ENCODE assay signal across 14 mouse cellular contexts in genomic region chr1:171613962-171614361, GRCm38 (mm10). TPM values are rescaled to one million over a fixed set of nuclear protein-coding genes. Genes with fewer than 3 reads are reported as not detected.
A peak's percentile ranks its signal among the peaks of the same experiment; 100 is the strongest.
DNase-seq lines count a peak whose midpoint lies in the region; ATAC-seq and TF ChIP-seq lines count a peak whose summit lies in the region.
"Had no signal": no experiment of that assay in that cellular context is flagged by ENCODE, and none has a peak within 500 bp of the region (broad histone marks: within the 10 kb centered on the region; RNA-seq: fewer than 3 reads in every experiment).

No protein-coding gene starts in this region.

- 0 out of 4 replicates have a peak, but pooled peaks have one; percentile 42 to 47 for ATAC-seq in hematopoietic stem cell, adult 5-6 weeks (replicated peaks in 1 of 2; ENCODE audit: insufficient read depth in 1 of 2, low FRiP score in 2 of 2, low TSS enrichment in 1 of 2, low read depth in 1 of 2, poor library complexity in 2 of 2, severe bottlenecking in 2 of 2)
- ATAC-seq in erythroid progenitor cell, adult 5-6 weeks (replicated peaks; ENCODE audit: low FRiP score, poor library complexity, severe bottlenecking), result no peak
- ATAC-seq: forebrain, postnatal 0 days had no signal

- no peaks in the 10 kb centered on the region for H3K36me3 ChIP-seq in kidney, adult 2 months (ENCODE audit: control insufficient read depth, insufficient read depth, low read length)
- no peaks in the 10 kb centered on the region for H3K36me3 ChIP-seq in CH12.LX (replicated peaks in 1 of 2; ENCODE audit: control insufficient read depth in 1 of 2, insufficient read depth in 1 of 2, low read length in 1 of 2)
- H3K36me3 ChIP-seq: lung, embryonic 15.5 days; neural tube, embryonic 13.5 days had no signal

- H3K4me3 ChIP-seq in kidney, adult 2 months (ENCODE audit: insufficient read depth, low read depth, low read length), result no peak overlapping the region
- H3K4me3 ChIP-seq in CH12.LX (replicated peaks in 1 of 3; ENCODE audit: low read depth in 2 of 3, low read length in 2 of 3, poor library complexity in 1 of 3), result no peak overlapping the region
- H3K4me3 ChIP-seq: lung, embryonic 15.5 days; neural tube, embryonic 13.5 days had no signal

- no peak for TF ChIP-seq EP300 in CH12.LX (IDR thresholded peaks at IDR 0.05; ENCODE audit: low read length)

- H3K4me2 ChIP-seq in CH12.LX (ENCODE audit: insufficient read depth, low read depth, poor library complexity, severe bottlenecking), result no peak overlapping the region
- H3K4me2 ChIP-seq: lung, embryonic 15.5 days; neural tube, embryonic 13.5 days had no signal

- in situ Hi-C loops in CH12.LX (cut with MboI; ENCODE audit: low pct_ligation_motif_present, low pct_unique_long_range_greater_than_20kb, low sequenced_read_pairs), result no loop called here

- peak; percentile 19; the same call in 1 of the 2 replicates for TF ChIP-seq CTCF in kidney, adult 2 months (conservative IDR thresholded peaks at IDR 0.05; ENCODE audit: insufficient read depth, insufficient read length, low read depth, low read length)
- TF ChIP-seq CTCF in CH12.LX (conservative IDR thresholded peaks at IDR 0.05 in 1 of 2, IDR thresholded peaks at IDR 0.05 in 1 of 2; ENCODE audit: low read depth in 2 of 2, low read length in 2 of 2), result peak; percentile 56 to 66; a peak in 3 of 4 replicates

- no peak overlapping the region for H3K9ac ChIP-seq in CH12.LX (ENCODE audit: insufficient read depth, low read depth)
- H3K9ac ChIP-seq: forebrain, postnatal 0 days; lung, embryonic 15.5 days; neural tube, embryonic 13.5 days had no signal

- no peaks in the 10 kb centered on the region for H3K4me1 ChIP-seq in kidney, adult 2 months (ENCODE audit: control insufficient read depth, insufficient read depth, low read length)
- peaks cover 15 to 68% of the 10 kb centered on the region in 2 experiments for H3K4me1 ChIP-seq in CH12.LX (ENCODE audit: control insufficient read depth in 1 of 2, insufficient read depth in 2 of 2)
- H3K4me1 ChIP-seq: lung, embryonic 15.5 days; neural tube, embryonic 13.5 days had no signal

- no peak overlapping the region for H3K27ac ChIP-seq in kidney, adult 2 months (ENCODE audit: insufficient read depth, low read depth, low read length)
- no peak overlapping the region for H3K27ac ChIP-seq in CH12.LX (ENCODE audit: insufficient read depth, low read depth)
- H3K27ac ChIP-seq: lung, embryonic 15.5 days; neural tube, embryonic 13.5 days had no signal

- dilution Hi-C loops in CH12.LX (cut with MboI; ENCODE audit: extremely low pct_ligation_motif_present, extremely low pct_unique_long_range_greater_than_20kb, low sequenced_read_pairs), result no loop called here

- TF ChIP-seq RAD21 in CH12.LX (IDR thresholded peaks at IDR 0.05; ENCODE audit: low read depth, low read length), result peak; percentile 30

- no peaks in the 10 kb centered on the region for H3K79me2 ChIP-seq in CH12.LX (replicated peaks; ENCODE audit: control insufficient read depth, extremely low read depth, insufficient read depth, poor library complexity, severe bottlenecking)

- DNase-seq in kidney, adult 2 months, result no peak
- DNase-seq in kidney, postnatal 4 days, result no peak
- DNase-seq in A20 (ENCODE audit: low read depth, low spot score), result peak; percentile 57
- DNase-seq in CH12.LX (ENCODE audit: extremely low read depth), result peak; percentile 49
- DNase-seq in urinary bladder, postnatal 14 days (ENCODE audit: low spot score), result no peak
- DNase-seq in frontal cortex, postnatal 14 days (ENCODE audit: low spot score in 2 of 2), result no peak
- DNase-seq: cerebellum, adult 8-10 months; forebrain, postnatal 0 days; heart, postnatal 4 days; spleen, adult 18-20 months had no signal

- H3K9me3 ChIP-seq in CH12.LX (replicated peaks; ENCODE audit: low read length), result no peaks in the 10 kb centered on the region
- H3K9me3 ChIP-seq: lung, embryonic 15.5 days; neural tube, embryonic 13.5 days had no signal

- no peak for TF ChIP-seq POLR2A in kidney, adult 2 months (IDR thresholded peaks at IDR 0.05; ENCODE audit: low read depth, low read length)
- TF ChIP-seq POLR2A in CH12.LX (IDR thresholded peaks at IDR 0.05; ENCODE audit: low read depth, low read length), result no peak

- 20% methylated on average over 2 of the region's 2 CpGs for WGBS in kidney, adult 2 months

- no peaks in the 10 kb centered on the region for H3K27me3 ChIP-seq in kidney, adult 2 months (replicated peaks; ENCODE audit: control insufficient read depth, insufficient read depth, low read length)
- H3K27me3 ChIP-seq in CH12.LX (replicated peaks), result no peaks in the 10 kb centered on the region
- H3K27me3 ChIP-seq: lung, embryonic 15.5 days; neural tube, embryonic 13.5 days had no signal

TF ChIP-seq in CH12.LX, 34 proteins besides CTCF, POLR2A, EP300 and RAD21:
- TF ChIP-seq E2F4 (IDR thresholded peaks at IDR 0.05; ENCODE audit: insufficient replicate concordance, low read depth, low read length), result no peak
- TF ChIP-seq SMC3 (IDR thresholded peaks at IDR 0.05; ENCODE audit: low read depth, low read length), result peak; percentile 47
- no peak for TF ChIP-seq ETS1 (conservative IDR thresholded peaks at IDR 0.05; ENCODE audit: low read depth, low read length)
- TF ChIP-seq MAFK (IDR thresholded peaks at IDR 0.05; ENCODE audit: insufficient replicate concordance, low read length), result no peak
- no peak for TF ChIP-seq JUN (IDR thresholded peaks at IDR 0.05; ENCODE audit: insufficient read depth, low read depth, low read length)
- no peak for TF ChIP-seq MEF2A (IDR thresholded peaks at IDR 0.05; ENCODE audit: borderline replicate concordance, low read depth, low read length)

RNA-seq across cellular contexts. Expression of gene Ly9, which starts 6.8 kb away (rescaled TPM):
- polyA plus RNA-seq in kidney, adult 2 months (2012; rRNA removed), result 0.54 and 2.2 TPM in 2 replicates
- total RNA-seq in CH12.LX (2012; rRNA removed) (43.6 and 46.7 TPM in 2 replicates), CH12.LX (2014; rRNA removed) (53.6 and 57.8 TPM in 2 replicates)
- polyA plus RNA-seq in CH12.LX (2012; ENCODE audit: insufficient read length, low read depth), result 68.6 and 74.4 TPM in 2 replicates
- 35.9 and 41.0 TPM in 2 replicates for total RNA-seq in hematopoietic stem cell, adult 5-6 weeks (2017)
- total RNA-seq in erythroid progenitor cell, adult 5-6 weeks (2015; ENCODE audit: low replicate concordance), result 9.2 and 14.4 TPM in 2 replicates
- 6.7 and 15.0 TPM in 2 replicates for total RNA-seq in erythroid progenitor cell, adult 5-6 weeks (2017; ENCODE audit: low replicate concordance)
- total RNA-seq: forebrain, postnatal 0 days had no signal

RNA-seq across cellular contexts. Expression of gene Slamf7, which starts 38.9 kb away (rescaled TPM):
- 1.1 and 1.5 TPM in 2 replicates for polyA plus RNA-seq in kidney, adult 2 months (2012; rRNA removed)
- total RNA-seq in CH12.LX (2012; rRNA removed) (6.8 and 10.5 TPM in 2 replicates), CH12.LX (2014; rRNA removed) (15.4 and 15.8 TPM in 2 replicates)
- 9.5 and 10.6 TPM in 2 replicates for polyA plus RNA-seq in CH12.LX (2012; ENCODE audit: insufficient read length, low read depth)
- total RNA-seq in hematopoietic stem cell, adult 5-6 weeks (2017), result 1.9 and 2.3 TPM in 2 replicates
- 6.8 and 7.5 TPM in 2 replicates for total RNA-seq in erythroid progenitor cell, adult 5-6 weeks (2015; ENCODE audit: low replicate concordance)
- total RNA-seq in erythroid progenitor cell, adult 5-6 weeks (2017; ENCODE audit: low replicate concordance), result 4.7 and 16.6 TPM in 2 replicates
- total RNA-seq: heart, postnatal 4 days had no signal
- polyA plus RNA-seq: forebrain, postnatal 0 days; neural tube, embryonic 13.5 days had no signal

RNA-seq across cellular contexts. Expression of gene Cd244a, which starts 55.0 kb away (rescaled TPM):
- 0.11 and 0.53 TPM in 2 replicates for polyA plus RNA-seq in kidney, adult 2 months (2012; rRNA removed)
- total RNA-seq in CH12.LX (2012; rRNA removed), result 0.21 and 0.34 TPM in 2 replicates
- 0.45 and 0.64 TPM in 2 replicates for total RNA-seq in CH12.LX (2014; rRNA removed)
- 0.41 and 0.74 TPM in 2 replicates for polyA plus RNA-seq in CH12.LX (2012; ENCODE audit: insufficient read length, low read depth)
- 25.9 and 29.0 TPM in 2 replicates for total RNA-seq in hematopoietic stem cell, adult 5-6 weeks (2017)
- 1.8 and 4.6 TPM in 2 replicates for total RNA-seq in erythroid progenitor cell, adult 5-6 weeks (2015; ENCODE audit: low replicate concordance)
- total RNA-seq in erythroid progenitor cell, adult 5-6 weeks (2017; ENCODE audit: low replicate concordance), result 2.2 TPM in 1 of 2 replicates, not detected in the other
- total RNA-seq: forebrain, postnatal 0 days had no signal
- polyA plus RNA-seq: forebrain, postnatal 0 days; neural tube, embryonic 13.5 days had no signal

Comparison
In these comparisons a context has a peak if more than half of its experiments do, and no peak if none do; other contexts are left out.
1. DNase-seq: peak in A20 (single experiment) and CH12.LX (single experiment); none in kidney, adult 2 months (single experiment), kidney, postnatal 4 days (0 of 2), urinary bladder, postnatal 14 days (single experiment) and frontal cortex, postnatal 14 days (0 of 2).